Mouse (Mus musculus): Measurements from ENCODE around the gene Akna.

DNA sequence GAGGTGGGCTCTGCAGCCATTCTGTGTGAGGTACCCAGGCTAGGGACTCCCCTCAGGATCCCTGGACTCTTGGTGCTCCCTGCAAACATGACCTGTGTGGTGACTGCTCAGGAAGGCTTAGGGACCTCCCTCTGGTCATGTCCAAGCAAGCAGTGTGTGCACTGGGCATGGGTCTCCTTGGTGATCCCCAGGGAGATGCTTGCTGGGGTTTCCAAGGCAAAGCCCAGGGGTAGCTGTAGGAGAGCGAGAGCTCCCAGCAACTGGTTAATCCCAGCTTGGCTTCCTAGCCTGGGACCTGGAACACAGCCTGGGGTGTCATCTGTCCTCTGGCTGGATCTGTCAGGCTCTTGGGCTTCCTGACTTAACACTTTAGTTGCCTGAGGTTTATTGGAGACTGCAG, 27.8 kb downstream of the Akna start:
- TF ChIP-seq POLR2A (IDR thresholded peaks at IDR 0.05; ENCODE audit: low read depth, low read length), result no peak
- no peak for TF ChIP-seq CTCF (conservative IDR thresholded peaks at IDR 0.05; ENCODE audit: insufficient read depth, insufficient read length, low read depth, low read length)

Measured in kidney, adult 2 months (tissue).